Mouse (Mus musculus): ENCODE measurements around the gene Sf3b3. TPM values are rescaled to one million over a fixed set of nuclear protein-coding genes. Genes with fewer than 3 reads are reported as not detected.

Sf3b3 gene
- total and polyA plus RNA-seq, 3 experiments, result 167 to 224 (median 170) TPM

DNA sequence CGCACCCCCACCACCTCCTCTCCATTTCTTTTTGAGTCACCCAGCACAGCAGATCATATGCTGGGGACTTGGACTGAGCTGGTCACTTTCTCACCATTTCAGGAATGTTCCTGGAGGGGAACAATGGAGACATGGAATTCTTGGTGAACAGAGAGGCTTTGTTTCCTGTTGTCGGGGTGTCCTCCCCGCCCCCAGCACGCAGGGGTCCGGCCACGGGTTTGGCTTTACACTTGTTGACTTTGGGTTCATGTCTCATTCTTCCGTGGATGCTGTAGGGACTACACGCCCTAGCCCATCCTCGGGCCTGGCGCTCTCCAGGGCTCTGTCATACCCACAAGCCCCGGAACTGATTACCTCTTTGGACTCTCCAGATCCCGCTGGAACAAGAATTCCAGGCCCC is 57.6 kb downstream of the Sf3b3 start:
- no peak overlapping the region for H3K27ac ChIP-seq (ENCODE audit: control insufficient read depth, low read depth, low read length)
- H3K4me3 ChIP-seq (ENCODE audit: control insufficient read depth in 1 of 2, insufficient read depth in 1 of 2, low read depth in 2 of 2, low read length in 2 of 2), result no peak overlapping the region
- no peak for DNase-seq (ENCODE audit: low read depth, low spot score)
- no peaks in the 10 kb centered on the region for H3K79me2 ChIP-seq (ENCODE audit: control insufficient read depth, insufficient read depth, low read length, poor library complexity)
- no peak for TF ChIP-seq NELFE (IDR thresholded peaks at IDR 0.05; ENCODE audit: low read depth, low read length)
- TF ChIP-seq E2F4 (IDR thresholded peaks at IDR 0.05; ENCODE audit: borderline replicate concordance, low read depth, low read length), result no peak
- no peak for TF ChIP-seq RCOR1 (IDR thresholded peaks at IDR 0.05; ENCODE audit: low read depth, low read length)
- peaks cover 0 to 8% of the 10 kb centered on the region in 2 experiments; a peak in 2 of 4 replicates for H3K4me1 ChIP-seq (ENCODE audit: control insufficient read depth in 1 of 2, insufficient read depth in 2 of 2, low read length in 2 of 2)
- H3K9ac ChIP-seq (ENCODE audit: control insufficient read depth, low read depth, low read length, poor library complexity, severe bottlenecking), result no peak overlapping the region
- no peaks in the 10 kb centered on the region for H3K9me3 ChIP-seq (replicated peaks; ENCODE audit: insufficient read depth, low read length)
- no peaks in the 10 kb centered on the region; a peak in 2 of 4 replicates for H3K36me3 ChIP-seq (ENCODE audit: control insufficient read depth in 1 of 2, insufficient read depth in 2 of 2, low read length in 2 of 2)
- no peaks in the 10 kb centered on the region for H3K27me3 ChIP-seq (ENCODE audit: control insufficient read depth in 1 of 2, insufficient read depth in 2 of 2, low read length in 2 of 2)

DNA sequence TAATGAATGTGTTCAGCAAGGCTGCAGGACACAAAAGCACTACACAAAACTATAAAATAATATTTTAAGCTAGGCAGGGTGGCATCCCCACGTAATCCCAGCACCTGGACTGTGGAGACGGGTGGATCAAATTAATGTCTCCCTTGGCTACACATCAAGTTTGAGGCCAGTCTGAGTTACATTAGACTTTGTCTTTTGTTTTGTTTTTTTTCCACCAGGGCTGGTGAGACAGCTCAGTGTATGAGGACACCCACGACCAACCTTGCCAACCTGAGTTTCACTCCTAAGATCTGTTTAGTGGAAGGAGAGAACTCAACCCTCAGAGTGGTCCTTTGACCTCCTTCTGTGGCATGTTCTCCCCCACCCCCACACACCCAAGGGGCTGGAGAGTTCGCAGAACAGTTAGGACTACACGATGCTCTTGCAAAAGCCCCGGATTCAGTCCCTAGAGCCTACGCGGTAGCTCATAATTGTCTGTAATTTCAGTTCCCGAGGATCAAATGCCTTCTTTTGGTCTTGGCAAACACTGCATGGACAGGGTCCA is 59.1 kb downstream of the Sf3b3 start:
- DNase-seq (ENCODE audit: low read depth, low spot score), result no peak
- no peaks in the 10 kb centered on the region for H3K27me3 ChIP-seq (ENCODE audit: control insufficient read depth in 1 of 2, insufficient read depth in 2 of 2, low read length in 2 of 2)
- peaks cover 0 to 11% of the 10 kb centered on the region in 2 experiments; a peak in 2 of 4 replicates for H3K4me1 ChIP-seq (ENCODE audit: control insufficient read depth in 1 of 2, insufficient read depth in 2 of 2, low read length in 2 of 2)
- no peaks in the 10 kb centered on the region for H3K79me2 ChIP-seq (ENCODE audit: control insufficient read depth, insufficient read depth, low read length, poor library complexity)
- TF ChIP-seq UBTF (IDR thresholded peaks at IDR 0.05; ENCODE audit: borderline replicate concordance, insufficient read depth, low read depth, low read length) (no peak), POLR2AphosphoS2 (IDR thresholded peaks at IDR 0.05; ENCODE audit: low read length) (no peak), ZC3H11A (IDR thresholded peaks at IDR 0.05; ENCODE audit: low read depth, low read length) (no peak), BHLHE40 (IDR thresholded peaks at IDR 0.05; ENCODE audit: borderline replicate concordance, low read depth, low read length) (no peak), CTCF (IDR thresholded peaks at IDR 0.05 in 2 of 3, conservative IDR thresholded peaks at IDR 0.05 in 1 of 3; ENCODE audit: control insufficient read depth in 1 of 3, insufficient read depth in 1 of 3, low read depth in 2 of 3, low read length in 3 of 3, poor library complexity in 1 of 3, severe bottlenecking in 1 of 3) (no peak), MEF2A (IDR thresholded peaks at IDR 0.05; ENCODE audit: extremely low read depth, insufficient replicate concordance, low read depth, low read length, poor library complexity, severe bottlenecking) (no peak), SIN3A (IDR thresholded peaks at IDR 0.05; ENCODE audit: low read length) (no peak), RAD21 (IDR thresholded peaks at IDR 0.05; ENCODE audit: low read depth, low read length) (no peak), EP300 (IDR thresholded peaks at IDR 0.05; ENCODE audit: low read depth in 1 of 2, low read length in 2 of 2) (no peak), GATA1 (IDR thresholded peaks at IDR 0.05; ENCODE audit: low read depth, low read length) (no peak), JUND (IDR thresholded peaks at IDR 0.05; ENCODE audit: low read depth, low read length) (no peak), USF1 (IDR thresholded peaks at IDR 0.05; ENCODE audit: low read depth, low read length) (no peak), TAL1 (IDR thresholded peaks at IDR 0.05; ENCODE audit: low read length) (no peak), MAZ (IDR thresholded peaks at IDR 0.05; ENCODE audit: low read depth, low read length) (no peak), E2F4 (IDR thresholded peaks at IDR 0.05; ENCODE audit: borderline replicate concordance, low read depth, low read length) (no peak), USF2 (IDR thresholded peaks at IDR 0.05; ENCODE audit: borderline replicate concordance in 1 of 2, insufficient read depth in 1 of 2, low read depth in 1 of 2, low read length in 2 of 2) (no peak)
- no peaks in the 10 kb centered on the region for H3K9me3 ChIP-seq (replicated peaks; ENCODE audit: insufficient read depth, low read length)
- no peak overlapping the region for H3K27ac ChIP-seq (ENCODE audit: control insufficient read depth, low read depth, low read length)
- no peaks in the 10 kb centered on the region; a peak in 2 of 4 replicates for H3K36me3 ChIP-seq (ENCODE audit: control insufficient read depth in 1 of 2, insufficient read depth in 2 of 2, low read length in 2 of 2)
- no peak overlapping the region for H3K9ac ChIP-seq (ENCODE audit: control insufficient read depth, low read depth, low read length, poor library complexity, severe bottlenecking)
- no peak overlapping the region for H3K4me3 ChIP-seq (ENCODE audit: control insufficient read depth in 1 of 2, insufficient read depth in 1 of 2, low read depth in 2 of 2, low read length in 2 of 2)
